Mouse (Mus musculus) limb, embryonic 12.5 days (tissue): ENCODE results near the gene Sft2d2. TPM values are rescaled to one million over a fixed set of nuclear protein-coding genes. Genes with fewer than 3 reads are reported as not detected.

Experiments used
- ATAC-seq: fragments of 200-750 bp; cut with Nextera tagmentation; 2 replicates; pipeline ENCODE4 v1.8.0; 2017; ENCODE audit warnings: low read depth, moderate TSS enrichment; ENCODE audit not compliant: insufficient number of reproducible peaks, insufficient read depth, low FRiP score, low TSS enrichment
- H3K27ac ChIP-seq: fragments of 300-500 bp; sonication (generic); 2 replicates; pipeline ENCODE4 v1.5.1; 2016; ENCODE audit warnings: mild to moderate bottlenecking, moderate library complexity
- H3K27me3 ChIP-seq: fragments of 300-500 bp; sonication (generic); 2 replicates; pipeline ENCODE4 v1.6.1; 2016; ENCODE audit warnings: mild to moderate bottlenecking, moderate library complexity
- H3K36me3 ChIP-seq: fragments of 300-500 bp; sonication (generic); 2 replicates; pipeline ENCODE4 v1.6.1; 2016; ENCODE audit warnings: mild to moderate bottlenecking, moderate library complexity
- H3K4me1 ChIP-seq: fragments of 300-500 bp; sonication (generic); replicated peaks from 2 replicates; pipeline ENCODE4 v1.6.1; 2016
- H3K4me2 ChIP-seq: fragments of 300-500 bp; sonication (generic); 2 replicates; pipeline ENCODE4 v1.6.1; 2016; ENCODE audit warnings: mild to moderate bottlenecking, moderate library complexity
- H3K4me3 ChIP-seq: fragments of 300-500 bp; sonication (generic); replicated peaks from 2 replicates; pipeline ENCODE4 v1.5.1; 2016; ENCODE audit warnings: mild to moderate bottlenecking
- H3K9ac ChIP-seq: fragments of 300-500 bp; sonication (generic); replicated peaks from 2 replicates; pipeline ENCODE4 v1.6.1; 2016; ENCODE audit warnings: mild to moderate bottlenecking, moderate library complexity
- H3K9me3 ChIP-seq: fragments of 300-500 bp; sonication (generic); 2 replicates; pipeline ENCODE4 v1.6.1; 2016; ENCODE audit warnings: mild to moderate bottlenecking, moderate library complexity
- WGBS: fragments of 180-500 bp; shearing (Covaris S2); methylation state at CpG from one replicate; pipeline ENCODE4 v1.1.7; 2016; 5-methylcytosine and 5-hydroxymethylcytosine counted together
- polyA plus RNA-seq: library from polyadenylated mRNA; unstranded; fragments of >200 nt; fragmentation: Nextera tagmentation; extraction: Ambion mirVana; gene quantifications from 2 replicates; pipeline ENCODE4 v1.2.1, GENCODE M21; 2016

Sft2d2 gene
- polyA plus RNA-seq, 1 experiment from 2014 or later: 16.8 TPM

GRCm38 (mm10) chr1:165133279-165133678, 61.0 kb downstream of the Sft2d2 start:
- Histone ChIP-seq H3K9me3 (no peaks in the 10 kb centered on the region), H3K9ac (no peak overlapping the region), H3K4me3 (no peak overlapping the region), H3K27me3 (no peaks in the 10 kb centered on the region), H3K4me1 (no peaks in the 10 kb centered on the region), H3K4me2 (no peak overlapping the region), H3K27ac (no peak overlapping the region), H3K36me3 (no peaks in the 10 kb centered on the region)
- 76% methylated on average over 5 of the region's 5 CpGs for WGBS
- ATAC-seq: no peak

GRCm38 (mm10) chr1:165132187-165132877, 61.9 kb downstream of the Sft2d2 start:
- 75% methylated on average over 14 of the region's 14 CpGs for WGBS
- no peak overlapping the region for H3K27ac ChIP-seq

GRCm38 (mm10) chr1:165129573-165129972, 64.7 kb downstream of the Sft2d2 start:
- 77% methylated on average over 5 of the region's 5 CpGs for WGBS
- ATAC-seq: no peak

More at GRCm38 (mm10) chr1:165132187-165132877, 61.9 kb downstream of the Sft2d2 start:
- no peak overlapping the region for H3K4me3 ChIP-seq
- no peak overlapping the region for H3K4me2 ChIP-seq
- no peaks in the 10 kb centered on the region for H3K9me3 ChIP-seq
- no peak overlapping the region for H3K9ac ChIP-seq
- no peaks in the 10 kb centered on the region for H3K36me3 ChIP-seq
- ATAC-seq: no peak
- no peaks in the 10 kb centered on the region for H3K27me3 ChIP-seq
- H3K4me1 ChIP-seq: no peaks in the 10 kb centered on the region

More at GRCm38 (mm10) chr1:165129573-165129972, 64.7 kb downstream of the Sft2d2 start:
- Histone ChIP-seq H3K9ac (no peak overlapping the region), H3K27me3 (no peaks in the 10 kb centered on the region), H3K27ac (no peak overlapping the region), H3K4me2 (no peak overlapping the region), H3K36me3 (no peaks in the 10 kb centered on the region), H3K4me1 (no peaks in the 10 kb centered on the region), H3K4me3 (no peak overlapping the region), H3K9me3 (no peaks in the 10 kb centered on the region)

Other genes with a start within 250 kb of the Sft2d2 start
- not detected in 2 replicates for gene Tbx19, start 33.7 kb downstream of the Sft2d2 start, polyA plus RNA-seq
- 93.2 and 95.9 TPM in 2 replicates for gene Tiprl, start 42.6 kb upstream of the Sft2d2 start, polyA plus RNA-seq
- 2.2 and 2.3 TPM in 2 replicates for gene Gpr161, start 101.4 kb upstream of the Sft2d2 start, polyA plus RNA-seq